Mouse (Mus musculus) ES-Bruce4 (cell line): ENCODE results near the gene Adam15. TPM values are rescaled to one million over a fixed set of nuclear protein-coding genes. Genes with fewer than 3 reads are reported as not detected.

Experiments
- H3K27ac ChIP-seq: 2 replicates; pipeline ENCODE4 v1.5.1; 2012; ENCODE audit warnings: low read length, inconsistent platforms; ENCODE audit not compliant: insufficient read depth
- H3K27me3 ChIP-seq: 2 replicates; pipeline ENCODE4 v1.6.1; 2012; ENCODE audit warnings: mild to moderate bottlenecking, low read length, inconsistent platforms; ENCODE audit not compliant: control insufficient read depth, poor library complexity, insufficient read depth, severe bottlenecking
- H3K36me3 ChIP-seq: 2 replicates; pipeline ENCODE4 v1.6.1; 2012; ENCODE audit warnings: inconsistent platforms, mild to moderate bottlenecking, low read length, moderate library complexity; ENCODE audit not compliant: control insufficient read depth, poor library complexity, insufficient read depth, severe bottlenecking
- H3K4me1 ChIP-seq: one replicate; pipeline ENCODE4 v1.8.1; 2011; ENCODE audit warnings: low read length; ENCODE audit not compliant: control insufficient read depth, insufficient read depth
- H3K4me3 ChIP-seq: 2 replicates; pipeline ENCODE4 v1.5.1; 2011; ENCODE audit warnings: low read depth, mild to moderate bottlenecking, low read length
- H3K9ac ChIP-seq: 2 replicates; pipeline ENCODE4 v1.6.1; 2012; ENCODE audit warnings: low read depth, mild to moderate bottlenecking, inconsistent platforms; ENCODE audit not compliant: poor library complexity, severe bottlenecking
- H3K9me3 ChIP-seq: replicated peaks from 2 replicates; pipeline ENCODE4 v1.6.1; 2012; ENCODE audit warnings: mild to moderate bottlenecking, low read length, inconsistent platforms; ENCODE audit not compliant: control insufficient read depth, poor library complexity, insufficient read depth, severe bottlenecking
- CTCF ChIP-seq: IDR thresholded peaks from one replicate; pipeline ENCODE4 v1.8.1; 2011; ENCODE audit warnings: low read depth, low read length
- EP300 ChIP-seq: IDR thresholded peaks from 2 replicates; pipeline ENCODE4 v1.6.1; 2011; ENCODE audit warnings: low read depth, low read length; ENCODE audit not compliant: insufficient read depth
- POLR2A ChIP-seq: IDR thresholded peaks from one replicate; pipeline ENCODE4 v1.8.1; 2011; ENCODE audit warnings: low read length; ENCODE audit not compliant: insufficient read depth
- polyA plus RNA-seq: library from polyadenylated mRNA; stranded (reverse); fragments of >200 nt; gene quantifications from 2 replicates; pipeline ENCODE4 v1.2.4, GENCODE M21; 2011; ENCODE audit warnings: low read depth; ENCODE audit not compliant: missing spikeins, insufficient read depth, insufficient read length

Gene Adam15
- polyA plus RNA-seq, 1 experiment: 25.2 TPM

GRCm38 (mm10) chr3:89341794-89342193 lies 8.0 kb downstream of the Adam15 start:
- H3K36me3 ChIP-seq: no peaks in the 10 kb centered on the region
- H3K9ac ChIP-seq: no peak overlapping the region

GRCm38 (mm10) chr3:89340465-89340864 lies 9.3 kb downstream of the Adam15 start:
- Histone ChIP-seq H3K27me3 (no peaks in the 10 kb centered on the region), H3K4me1 (peaks cover 2% of the 10 kb centered on the region), H3K27ac (no peak overlapping the region), H3K36me3 (no peaks in the 10 kb centered on the region), H3K9me3 (no peaks in the 10 kb centered on the region), H3K9ac (no peak overlapping the region), H3K4me3 (peak overlapping the region; percentile 44)
- TF ChIP-seq POLR2A (no peak), EP300 (no peak), CTCF (no peak)

More at GRCm38 (mm10) chr3:89341794-89342193, 8.0 kb downstream of the Adam15 start:
- Histone ChIP-seq H3K4me3 (no peak overlapping the region), H3K9me3 (no peaks in the 10 kb centered on the region), H3K27ac (no peak overlapping the region), H3K4me1 (peaks cover 2% of the 10 kb centered on the region), H3K27me3 (no peaks in the 10 kb centered on the region)
- no peak for TF ChIP-seq POLR2A

- Histone ChIP-seq H3K9ac (no peak overlapping the region), H3K4me3 (no peak overlapping the region), H3K4me1 (peaks cover 2% of the 10 kb centered on the region), H3K36me3 (no peaks in the 10 kb centered on the region), H3K27me3 (no peaks in the 10 kb centered on the region), H3K27ac (no peak overlapping the region; the same call in 1 of the 2 replicates), H3K9me3 (no peaks in the 10 kb centered on the region)
- TF ChIP-seq EP300 (no peak), POLR2A (no peak)
Measured at GRCm38 (mm10) chr3:89339416-89339815, 10.4 kb downstream of the Adam15 start.

GRCm38 (mm10) chr3:89337721-89338578 lies 11.8 kb downstream of the Adam15 start, which contains the start of gene Efna4:
Efna4 (minus strand) TSS chr3:89338028.
- H3K27ac ChIP-seq: peak within 1 kb of the TSS; percentile 29; the same call in 1 of the 2 replicates
- TF ChIP-seq CTCF: no peak
- TF ChIP-seq POLR2A: no peak
- TF ChIP-seq EP300: no peak
- H3K4me3 ChIP-seq: peak within 1 kb of the TSS; percentile 71
- no peaks in the 10 kb centered on the region for H3K9me3 ChIP-seq
- no peaks in the 10 kb centered on the region for H3K27me3 ChIP-seq
- H3K4me1 ChIP-seq: peaks cover 2% of the 10 kb centered on the region
- peak within 1 kb of the TSS; percentile 69 for H3K9ac ChIP-seq
- 0 out of 2 replicates have a peak, but pooled peaks cover 6% of the 10 kb centered on the region for H3K36me3 ChIP-seq

- peak overlapping the region; percentile 69 for H3K9ac ChIP-seq
- TF ChIP-seq CTCF: no peak
- TF ChIP-seq EP300: no peak
- TF ChIP-seq POLR2A: no peak
Measured at GRCm38 (mm10) chr3:89337062-89337720, 12.6 kb downstream of the Adam15 start.

More at GRCm38 (mm10) chr3:89337062-89337720, 12.6 kb downstream of the Adam15 start:
- H3K27me3 ChIP-seq: no peaks in the 10 kb centered on the region
- peak overlapping the region; percentile 13; the same call in 1 of the 2 replicates for H3K27ac ChIP-seq
- 0 out of 2 replicates have a peak, but pooled peaks cover 6% of the 10 kb centered on the region for H3K36me3 ChIP-seq
- peaks cover 5% of the 10 kb centered on the region for H3K4me1 ChIP-seq
- no peaks in the 10 kb centered on the region for H3K9me3 ChIP-seq
- H3K4me3 ChIP-seq: peak overlapping the region; percentile 71
